Mouse (Mus musculus) T-helper 2 cell (primary cell): ENCODE measurements at regions not wholly inside any gene's neighbourhood (a gene's known extent, or its start where the extent isn't known, plus 50 kb on each side); places are given as distances from the start of the nearest gene placed in this dataset.

Experiments used
- in situ Hi-C: fragments of 300-600 bp; cut with MboI, MseI; formaldehyde crosslinking; loops from one replicate; pipeline ENCODE4 v1.15.1; 2025; ENCODE audit warnings: high pct_unique_total_duplicates

DNA sequence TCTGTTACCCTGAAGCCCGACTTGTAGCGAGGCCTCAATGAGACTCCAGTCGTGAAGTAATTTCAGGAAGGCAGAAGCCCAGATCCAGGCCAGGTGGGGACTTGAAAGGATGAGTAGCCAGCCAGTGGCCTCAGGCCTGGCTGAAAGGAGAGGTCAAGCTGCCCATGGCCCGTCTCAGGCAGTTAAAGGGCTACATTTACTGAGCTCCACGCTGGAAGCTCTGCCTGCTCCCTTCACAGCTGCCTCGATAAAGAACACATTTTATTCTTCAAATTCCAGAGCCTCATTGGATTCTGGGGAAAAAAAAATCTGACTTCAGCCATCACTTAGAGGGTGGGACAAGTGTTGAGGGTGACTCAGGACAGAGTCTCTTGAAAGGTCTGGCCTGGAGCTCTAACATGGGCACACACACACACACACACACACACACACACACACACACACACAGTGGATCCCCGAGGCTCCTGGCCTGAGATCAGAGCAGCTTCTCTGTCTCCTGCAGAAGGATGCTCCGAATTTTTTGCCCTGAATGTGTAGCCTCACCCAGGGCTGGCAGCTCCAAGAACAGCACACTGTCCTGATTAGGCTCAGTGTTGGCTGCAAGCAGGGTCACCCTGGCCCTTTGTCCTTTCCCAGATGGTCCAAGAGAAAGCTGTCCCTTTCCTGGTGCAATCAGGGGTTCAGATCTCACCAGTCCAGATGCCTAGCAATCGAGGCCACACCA, 53.0 kb downstream of the Gadd45g start:
- in situ Hi-C loops, result no loop called here

- in situ Hi-C loops, result no loop called here
Measured at GRCm38 (mm10) chr13:51900043-51900440, 53.6 kb downstream of the Gadd45g start.

- in situ Hi-C loops, result no loop called here
Measured at GRCm38 (mm10) chr13:51902482-51903285, 56.2 kb downstream of the Gadd45g start.

DNA sequence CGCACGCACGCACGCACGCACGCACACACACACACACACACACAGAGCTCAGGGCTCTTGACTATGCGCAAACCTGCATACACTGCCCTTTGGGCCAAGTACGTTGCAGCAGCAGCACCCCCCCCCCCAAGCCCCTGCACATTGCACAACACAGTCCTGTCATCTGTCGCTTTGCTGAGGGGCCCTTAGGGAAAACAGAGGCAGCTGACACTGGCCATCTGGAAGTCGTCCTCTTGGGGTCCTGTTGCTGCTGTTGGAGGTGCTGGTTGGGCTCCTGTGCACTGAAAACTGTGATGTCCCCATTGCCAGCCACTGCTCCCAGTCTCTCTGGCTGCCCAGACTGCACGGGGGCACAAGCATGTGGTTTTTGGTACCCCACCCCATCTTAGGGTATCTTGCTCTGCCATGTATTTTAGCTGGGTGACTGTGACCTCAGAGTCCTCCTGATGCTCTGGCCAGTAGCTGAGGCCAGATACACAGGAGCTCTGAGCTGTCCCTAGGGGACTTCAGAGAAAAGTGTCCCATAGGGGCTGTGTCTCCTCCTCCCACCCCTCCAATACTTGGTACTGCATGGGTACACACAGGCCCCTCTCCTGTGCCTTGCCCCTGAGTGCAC, 57.0 kb downstream of the Gadd45g start:
- in situ Hi-C loops, result no loop called here

DNA sequence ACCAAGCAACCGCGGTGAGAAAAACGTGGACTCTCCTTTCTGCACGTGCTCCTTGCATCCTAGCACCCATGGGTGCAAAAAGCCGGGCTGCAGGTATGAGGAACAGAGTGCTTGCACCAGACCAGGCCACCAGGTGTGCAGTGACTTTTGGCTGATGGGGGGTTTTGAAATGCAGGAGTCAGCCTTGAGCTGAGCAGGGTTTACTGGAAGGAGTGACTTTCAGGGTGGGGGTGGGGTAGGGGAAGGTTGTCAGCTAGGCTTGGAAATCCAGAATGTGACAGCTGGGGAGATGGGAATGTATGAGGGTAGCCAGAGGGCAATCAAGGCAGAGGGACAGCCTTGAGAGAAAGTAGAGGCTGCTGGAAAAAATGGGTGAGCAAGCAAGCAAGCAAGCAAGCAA, 58.8 kb downstream of the Gadd45g start:
- in situ Hi-C loops, result no loop called here

DNA sequence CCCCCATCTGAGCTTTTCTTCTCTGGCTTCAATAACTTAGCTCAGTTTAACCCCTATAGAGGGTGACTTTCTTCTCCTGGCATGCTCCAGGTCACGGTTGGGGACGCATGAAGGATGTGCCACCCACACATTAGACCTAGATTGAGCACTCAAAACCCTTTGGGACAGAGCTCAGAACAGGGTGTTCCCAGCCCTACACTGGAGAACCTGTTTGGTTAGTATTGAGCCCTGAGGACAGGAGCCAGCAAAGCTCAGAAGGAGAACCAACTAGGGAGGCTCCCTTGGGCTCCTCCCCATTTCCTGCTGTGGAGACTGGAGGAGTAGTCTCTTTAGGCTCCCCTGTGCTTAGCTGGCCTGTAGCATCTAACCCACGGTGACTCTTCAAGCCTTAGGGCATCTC, 59.6 kb downstream of the Gadd45g start:
- in situ Hi-C loops, result no loop called here

- in situ Hi-C loops, result no loop called here
Measured at GRCm38 (mm10) chr13:51908514-51908913, 62.0 kb downstream of the Gadd45g start.

DNA sequence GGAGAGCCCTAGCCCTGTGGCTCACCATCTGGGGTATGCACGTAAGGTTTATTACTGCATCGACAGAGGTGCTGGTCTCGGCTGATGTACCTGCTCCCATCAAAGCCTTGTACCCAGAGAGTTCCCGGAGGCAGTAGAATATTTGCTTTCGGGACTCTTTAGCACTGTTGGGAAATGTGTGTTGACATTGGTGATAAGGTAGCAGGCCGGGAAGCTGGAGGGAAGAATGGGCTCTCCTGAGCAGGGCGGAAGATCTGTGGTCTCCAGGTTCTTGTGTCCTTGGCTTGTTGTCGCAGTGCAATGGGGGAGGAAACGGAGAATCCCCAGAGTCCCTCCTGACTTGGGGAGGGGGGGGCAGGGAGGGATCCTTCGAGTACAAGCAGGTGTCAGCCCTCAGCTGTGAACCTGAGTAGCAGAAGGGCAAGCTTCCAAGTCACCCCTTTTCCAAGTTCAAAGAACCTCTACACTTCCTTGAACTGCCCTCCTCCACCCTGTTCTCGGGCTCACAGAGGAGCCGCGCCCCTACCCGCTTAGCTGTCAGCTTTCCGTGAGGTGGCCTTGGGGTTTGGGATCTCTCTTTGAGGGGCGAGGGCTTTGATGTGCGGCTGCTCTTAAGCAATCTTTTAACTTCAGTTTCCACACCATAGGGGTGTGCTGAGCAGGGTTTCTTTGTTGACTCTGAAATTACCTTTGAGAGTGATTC, 65.0 kb downstream of the Gadd45g start:
- in situ Hi-C loops, result no loop called here

- in situ Hi-C loops, result no loop called here
Measured at GRCm38 (mm10) chr13:51912477-51912876, 66.0 kb downstream of the Gadd45g start.

DNA sequence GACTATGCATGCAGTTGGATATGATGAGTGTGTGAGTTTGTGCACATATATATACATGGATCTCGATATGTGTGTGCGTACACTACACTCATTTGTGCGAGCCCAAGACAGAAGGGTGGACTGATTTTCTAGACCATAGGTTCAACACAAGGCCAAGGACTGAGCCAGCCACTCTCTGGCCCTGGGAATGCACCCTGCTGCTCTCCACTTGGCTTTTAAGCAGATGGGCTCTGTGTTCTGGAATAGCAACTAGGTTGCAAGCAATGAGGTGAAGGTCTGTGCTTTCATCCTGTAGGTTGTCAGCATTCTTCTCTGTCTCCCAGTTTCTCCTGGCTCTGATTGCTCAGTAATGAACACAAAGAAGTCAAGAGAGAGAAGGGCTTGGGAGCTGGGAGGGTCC, 66.5 kb downstream of the Gadd45g start:
- in situ Hi-C loops, result no loop called here

- in situ Hi-C loops, result no loop called here
Measured at GRCm38 (mm10) chr13:51916666-51917240, 70.3 kb downstream of the Gadd45g start.

GRCm38 (mm10) chr13:51917658-51918057, 71.2 kb downstream of the Gadd45g start:
- in situ Hi-C loops, result no loop called here

DNA sequence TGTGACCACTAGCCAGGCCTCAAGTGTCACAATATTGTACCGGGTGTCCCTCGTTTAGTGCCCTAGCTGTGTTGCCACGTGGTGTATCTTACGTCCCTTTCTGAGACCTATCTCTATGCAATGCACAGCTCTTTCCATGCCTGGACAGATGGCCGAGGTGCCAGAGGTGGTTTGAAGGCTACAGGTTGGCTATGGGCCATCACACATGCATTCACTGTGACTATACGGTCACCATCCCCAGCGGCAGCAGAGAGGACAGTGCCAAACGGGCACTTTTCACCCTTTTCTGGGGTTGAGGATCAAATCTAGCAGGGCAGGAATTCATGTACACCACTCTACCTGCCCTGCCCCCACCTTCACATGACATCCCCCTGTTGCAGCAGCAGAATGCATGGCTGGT, 71.6 kb downstream of the Gadd45g start:
- in situ Hi-C loops, result no loop called here

- in situ Hi-C loops, result no loop called here
Measured at GRCm38 (mm10) chr13:51918781-51919170, 72.3 kb downstream of the Gadd45g start.

- in situ Hi-C loops, result no loop called here
Measured at GRCm38 (mm10) chr13:51919171-51919793, 72.8 kb downstream of the Gadd45g start.

GRCm38 (mm10) chr13:51919937-51920336, 73.5 kb downstream of the Gadd45g start:
- in situ Hi-C loops, result no loop called here

- in situ Hi-C loops, result no loop called here
Measured at GRCm38 (mm10) chr13:51920511-51921351, 74.3 kb downstream of the Gadd45g start.

GRCm38 (mm10) chr13:51921550-51921949, 75.1 kb downstream of the Gadd45g start:
- in situ Hi-C loops, result no loop called here

- in situ Hi-C loops, result no loop called here
Measured at GRCm38 (mm10) chr13:51926764-51927163, 80.3 kb downstream of the Gadd45g start.

- in situ Hi-C loops, result loop anchor here (10.0 kb wide), 1 partner anchor 685 kb away; no protein-coding TSS in a partner anchor
Measured at GRCm38 (mm10) chr13:51929730-51930129, 83.3 kb downstream of the Gadd45g start.
